Mouse (Mus musculus): ENCODE data around the gene Cmtm6. TPM values are rescaled to one million over a fixed set of nuclear protein-coding genes. Genes with fewer than 3 reads are reported as not detected.
A peak's percentile ranks its signal among the peaks of the same experiment; 100 is the strongest.
"Not testable (repeated sequence)": the region's sequence is repeated elsewhere in the genome, so short reads cannot be mapped to it uniquely, and the experiment has no call there.

Cmtm6 gene
- total RNA-seq (2021) (10 to 100 TPM; 67.0 to 92.3 TPM), polyA plus RNA-seq (2012; rRNA removed) (33.5 and 44.6 TPM in 2 replicates)
- long read RNA-seq, transcript Cmtm6-201 (4 exons, 3,383 nt): major isoform, 132 of 140 reads
- long read RNA-seq, partial matches to known transcripts: 1 of 140 reads
- long read RNA-seq, other reads (novel, unspliced or antisense): 7 of 140 reads

DNA sequence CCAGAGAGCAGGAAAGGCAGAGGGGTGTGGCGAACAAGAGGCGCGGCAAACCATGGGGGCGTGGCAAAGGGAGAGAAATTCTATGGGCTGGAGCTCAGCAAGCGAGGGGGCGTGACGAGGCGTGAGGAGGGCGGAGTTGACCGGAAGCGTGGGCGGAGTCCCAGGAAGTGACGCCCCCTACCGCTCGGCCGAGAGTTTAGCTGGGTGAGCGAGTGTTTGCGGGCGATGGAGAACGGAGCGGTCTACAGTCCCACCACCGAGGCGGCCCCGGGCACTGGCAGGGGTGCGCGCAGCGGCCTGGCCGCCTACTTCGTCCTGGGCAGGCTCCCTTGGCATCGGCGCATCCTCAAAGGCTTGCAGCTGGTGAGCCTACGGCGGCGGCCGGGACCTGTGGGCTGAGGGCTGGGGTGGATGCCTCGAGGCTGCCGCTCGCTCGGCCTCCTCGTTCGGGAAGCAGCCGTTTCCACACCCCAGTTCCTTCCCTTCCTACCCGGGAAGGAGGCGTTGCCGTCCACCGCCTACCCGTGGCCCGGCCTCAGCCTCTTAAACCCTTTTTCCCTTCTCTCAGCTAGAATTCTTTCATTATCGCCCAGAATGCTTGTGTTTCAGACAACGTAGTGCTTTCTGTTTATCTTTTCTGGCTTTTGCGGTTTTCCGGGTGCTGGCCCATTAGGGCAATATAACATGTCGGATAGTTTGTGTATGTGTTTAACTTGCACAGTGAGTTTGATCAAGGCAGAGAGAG, at the start of gene Cmtm6:
Cmtm6 (plus strand) TSS at position 106 of the 745 bp plus-strand sequence.
- peak; percentile 99 for DNase-seq

GRCm38 (mm10) chr9:114682193-114682592, 48.7 kb upstream of the Cmtm6 start:
- no peak for DNase-seq

DNA sequence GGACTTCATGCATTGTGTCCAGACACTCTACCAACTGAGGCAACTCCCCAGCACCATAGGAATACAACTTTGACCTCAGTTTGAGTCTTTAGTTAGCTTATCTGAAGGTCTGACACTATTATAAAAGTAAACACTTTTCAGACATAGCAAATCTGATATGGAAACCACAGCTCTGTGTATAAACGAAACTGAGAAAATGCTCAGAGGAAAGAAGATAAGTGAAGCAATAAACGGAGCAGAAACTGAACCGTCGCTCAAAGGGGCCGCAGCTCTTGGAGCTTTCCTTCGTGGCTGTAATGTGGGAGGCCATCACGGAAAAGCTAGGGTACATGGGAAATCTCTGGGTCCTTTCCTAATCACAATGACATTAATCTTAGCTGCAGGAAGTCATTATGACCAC, 44.7 kb upstream of the Cmtm6 start:
- DNase-seq: no peak

DNA sequence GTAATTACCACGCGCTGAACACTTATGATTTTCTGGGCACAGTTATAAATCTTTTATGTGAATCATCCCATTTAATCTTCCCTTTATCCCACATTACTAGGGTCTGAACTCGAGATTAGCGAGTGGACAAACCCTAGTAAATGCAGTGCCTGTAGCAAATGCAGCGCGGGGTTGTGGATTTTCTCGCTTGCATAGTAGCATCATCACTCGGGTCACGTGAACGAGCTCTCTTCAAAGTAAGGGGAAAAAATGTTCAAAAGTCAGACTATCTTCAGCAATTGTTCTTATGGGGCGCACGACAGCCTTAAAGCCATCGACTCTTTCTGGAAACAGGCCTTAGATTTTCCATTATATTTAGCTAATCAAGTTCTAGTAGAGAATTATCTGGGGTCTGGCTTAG, 43.3 kb upstream of the Cmtm6 start:
- no peak for DNase-seq

DNA sequence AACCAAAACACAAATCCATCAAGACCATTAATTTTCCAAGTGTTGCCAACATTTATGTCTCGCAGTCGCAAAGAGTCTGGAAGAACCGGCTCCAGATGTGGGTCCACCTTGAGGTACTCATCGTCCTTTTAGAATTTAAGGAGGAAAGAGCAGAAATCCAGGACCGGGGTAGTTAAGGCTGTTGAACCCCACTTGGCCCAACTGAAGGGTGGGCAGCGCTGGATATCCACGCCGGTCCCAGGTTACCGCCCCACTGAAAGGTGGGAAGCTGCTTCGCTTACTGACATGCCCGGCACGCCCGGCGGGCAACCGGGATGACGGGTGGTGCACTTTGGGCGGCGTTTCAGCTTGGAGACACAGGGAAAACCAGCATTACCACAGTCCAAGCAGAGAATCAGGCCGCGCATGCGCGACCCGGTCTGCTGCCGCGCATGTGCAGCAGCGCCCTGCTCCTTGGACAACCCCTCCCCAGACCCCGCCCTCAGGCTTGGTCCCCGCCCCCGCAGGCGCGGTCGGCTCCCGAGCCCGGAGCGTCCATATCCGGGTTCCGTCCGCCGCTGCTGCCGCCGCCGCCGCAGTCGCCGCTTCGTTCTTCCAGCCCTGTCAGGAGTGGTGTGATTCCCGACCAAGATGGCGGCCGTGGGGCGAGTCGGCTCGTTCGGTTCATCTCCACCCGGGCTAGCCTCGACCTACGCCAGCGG, 42.5 kb upstream of the Cmtm6 start, which contains the start of gene Dync1li1:
Dync1li1 (plus strand) TSS at position 539 of the 701 bp plus-strand sequence.
- peak; percentile 99 for DNase-seq

DNA sequence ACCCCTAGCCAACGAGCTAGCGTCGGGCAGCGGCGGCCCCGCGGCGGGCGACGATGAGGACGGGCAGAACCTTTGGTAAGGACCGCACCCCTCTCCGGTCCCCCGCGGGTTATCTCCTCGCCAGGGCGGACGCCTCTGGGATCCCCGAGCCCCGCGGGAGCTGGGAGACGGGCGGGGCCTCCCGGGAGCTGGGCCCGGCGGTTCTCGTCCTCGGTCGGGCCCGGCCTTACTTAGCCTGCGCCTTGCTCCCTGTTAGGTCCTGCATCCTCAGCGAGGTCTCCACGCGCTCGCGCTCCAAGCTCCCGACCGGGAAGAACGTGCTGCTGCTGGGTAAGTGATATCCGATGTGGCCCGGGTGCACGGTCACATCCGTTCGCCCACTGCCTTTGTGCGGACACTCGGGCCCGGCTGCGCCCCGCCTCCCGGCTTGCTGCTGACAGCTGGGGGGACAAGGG, 41.9 kb upstream of the Cmtm6 start:
- no peak for DNase-seq

GRCm38 (mm10) chr9:114690119-114690601, 40.8 kb upstream of the Cmtm6 start:
- DNase-seq: peak; percentile 43

DNA sequence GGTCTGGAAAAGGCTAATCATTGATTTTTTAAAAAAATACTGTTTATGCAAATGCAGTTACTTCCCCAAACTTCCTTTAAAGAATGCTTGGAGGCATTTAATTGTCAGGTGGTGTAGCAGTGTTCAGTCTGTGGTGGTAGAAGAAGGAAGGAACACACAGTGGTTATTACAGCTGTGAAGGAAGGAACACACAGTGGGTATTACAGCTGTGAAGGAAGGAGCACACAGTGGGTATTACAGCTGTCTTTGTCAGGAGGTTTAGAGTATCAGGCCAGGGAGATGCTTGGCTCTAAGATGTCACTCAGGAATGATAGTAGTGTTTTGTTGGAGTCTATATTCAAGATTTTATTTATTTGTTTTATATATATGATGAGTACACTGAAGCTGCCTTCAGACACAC, 39.8 kb upstream of the Cmtm6 start:
- no peak for DNase-seq

DNA sequence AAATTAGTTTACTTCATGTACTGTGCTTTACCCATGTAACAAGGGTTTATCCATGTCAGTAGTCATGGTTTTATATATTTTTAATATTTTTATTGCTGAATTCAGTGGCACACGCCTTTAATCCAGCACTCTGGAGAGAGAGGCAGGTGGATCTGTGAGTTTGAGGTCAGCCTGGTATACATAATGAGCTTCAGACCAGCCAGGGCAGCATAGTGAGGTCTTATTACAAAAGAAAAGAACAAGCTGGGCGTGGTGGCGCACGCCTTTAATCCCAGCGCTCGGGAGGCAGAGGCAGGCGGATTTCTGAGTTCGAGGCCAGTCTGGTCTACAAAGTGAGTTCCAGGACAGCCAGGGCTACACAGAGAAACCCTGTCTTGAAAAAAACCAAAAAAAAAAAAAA, 35.3 kb upstream of the Cmtm6 start:
- DNase-seq: not testable (repeated sequence)

DNA sequence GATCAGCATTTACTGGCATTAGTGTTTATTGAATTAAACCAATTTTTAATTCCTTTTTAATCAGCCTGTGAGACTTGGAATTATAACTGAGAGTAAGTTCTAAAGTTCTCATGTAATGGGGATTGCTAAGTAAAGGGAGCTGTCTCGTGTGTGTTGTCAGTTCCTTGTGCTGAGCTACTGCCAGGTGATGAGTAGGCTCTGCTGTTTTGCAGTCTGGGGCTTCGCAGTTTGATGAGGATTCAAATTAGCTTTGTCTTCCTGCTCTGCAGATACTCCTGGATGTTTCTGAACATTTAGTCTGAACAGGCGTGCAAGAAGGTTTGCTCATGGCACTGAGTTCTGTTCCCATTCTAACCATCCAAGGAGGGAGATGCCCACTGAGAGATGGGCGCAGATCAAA, 33.8 kb upstream of the Cmtm6 start:
- DNase-seq: no peak

DNA sequence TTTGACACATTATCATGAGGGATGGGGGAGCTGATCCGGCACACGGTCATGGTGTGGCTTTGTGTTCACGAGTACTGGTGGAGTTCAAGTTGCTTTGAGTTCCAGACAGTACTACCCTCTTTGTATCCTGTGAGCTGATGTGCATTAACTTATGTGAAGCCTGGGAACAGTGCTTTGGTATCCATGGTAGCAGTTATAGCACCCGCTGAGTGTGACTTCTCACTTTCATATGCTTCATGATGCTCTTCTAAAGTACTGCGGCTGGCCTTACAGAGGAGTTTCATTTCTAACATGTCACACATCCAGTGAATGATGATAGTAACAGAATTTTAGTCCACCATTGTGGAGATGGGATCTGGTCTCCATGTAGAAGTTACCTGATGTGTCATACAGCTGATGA, 33.0 kb upstream of the Cmtm6 start:
- DNase-seq: no peak

GRCm38 (mm10) chr9:114699262-114699661, 31.7 kb upstream of the Cmtm6 start:
- DNase-seq: no peak

GRCm38 (mm10) chr9:114699882-114700665, 30.8 kb upstream of the Cmtm6 start:
- DNase-seq: no peak

DNA sequence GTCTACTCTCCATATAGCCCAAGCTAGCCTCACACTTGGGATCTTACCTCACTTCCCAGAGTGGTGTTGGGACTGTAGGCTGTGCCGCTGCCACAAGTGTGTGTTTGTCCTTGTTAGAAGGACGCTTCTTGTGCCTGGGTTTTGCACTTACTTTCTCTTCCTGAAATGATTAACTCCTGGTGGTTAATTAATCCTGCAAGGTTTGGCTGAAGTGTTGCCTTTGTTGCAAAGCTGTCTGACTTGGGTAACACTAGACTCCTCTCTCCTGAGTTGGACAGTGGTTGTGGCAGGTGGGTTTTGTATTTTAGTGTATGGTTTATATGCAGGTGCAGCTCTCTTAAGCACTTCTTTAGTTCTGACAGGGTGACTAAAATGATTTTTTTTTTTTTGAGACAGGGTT, 29.9 kb upstream of the Cmtm6 start:
- DNase-seq: no peak

DNA sequence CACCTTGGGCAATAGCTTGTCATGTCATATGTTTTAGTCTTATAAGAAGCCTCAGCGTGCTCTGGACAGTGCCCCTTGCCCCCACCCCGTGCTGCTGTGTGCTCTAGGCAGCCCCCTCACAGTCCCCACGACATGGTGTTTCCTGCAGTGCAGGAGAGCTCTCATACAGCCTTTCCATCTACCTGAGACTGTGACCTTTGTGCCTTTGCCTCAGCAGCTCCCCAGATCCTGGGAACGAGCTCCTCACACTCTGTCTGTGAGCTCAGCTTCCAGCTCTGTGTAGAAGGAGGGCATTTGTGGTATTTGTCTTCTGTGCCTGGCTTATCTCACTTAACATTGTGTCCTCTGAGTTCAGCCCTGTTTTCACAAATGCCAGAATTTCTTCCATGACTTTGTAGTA, 29.0 kb upstream of the Cmtm6 start:
- DNase-seq: no peak

DNA sequence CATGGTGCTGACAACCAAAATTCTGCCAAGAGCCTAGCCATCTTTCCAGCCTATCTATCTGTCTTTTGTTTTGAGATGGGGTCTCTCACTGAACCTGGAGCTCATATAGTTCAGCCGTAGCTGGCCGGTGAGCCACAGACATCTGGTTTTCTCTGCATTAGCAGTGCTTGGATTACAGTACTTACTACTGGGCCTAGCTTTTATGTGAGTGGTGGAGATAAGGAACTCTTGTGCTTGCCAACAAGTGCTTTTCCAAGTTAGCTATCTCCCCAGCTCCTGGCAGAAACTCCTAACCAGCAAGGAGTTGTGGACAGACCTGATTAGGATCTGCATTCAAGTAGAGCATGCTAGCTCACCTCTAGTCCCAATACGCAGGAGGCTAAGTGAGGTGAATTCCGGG, 23.1 kb upstream of the Cmtm6 start:
- DNase-seq: no peak

GRCm38 (mm10) chr9:114710345-114710744, 20.6 kb upstream of the Cmtm6 start:
- DNase-seq: no peak

DNA sequence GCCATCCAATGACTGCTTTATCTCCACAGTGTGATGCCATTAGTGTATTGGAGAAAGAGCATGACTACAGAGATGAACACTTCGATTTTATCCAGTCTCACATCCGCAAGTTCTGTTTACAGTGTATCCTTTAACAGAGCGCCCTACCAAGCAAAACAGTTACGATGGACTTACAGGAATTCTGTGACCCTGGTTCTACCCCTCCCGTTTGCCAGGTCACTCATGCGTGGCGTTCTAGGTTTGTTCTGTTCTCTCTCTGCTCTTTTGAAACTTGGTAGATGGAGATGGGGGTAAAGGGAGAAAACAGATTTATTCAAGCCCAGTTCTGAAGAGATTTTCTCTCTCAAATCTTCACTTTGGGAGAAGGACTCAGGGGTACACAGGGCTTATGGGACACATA, 17.4 kb upstream of the Cmtm6 start:
- DNase-seq: no peak

DNA sequence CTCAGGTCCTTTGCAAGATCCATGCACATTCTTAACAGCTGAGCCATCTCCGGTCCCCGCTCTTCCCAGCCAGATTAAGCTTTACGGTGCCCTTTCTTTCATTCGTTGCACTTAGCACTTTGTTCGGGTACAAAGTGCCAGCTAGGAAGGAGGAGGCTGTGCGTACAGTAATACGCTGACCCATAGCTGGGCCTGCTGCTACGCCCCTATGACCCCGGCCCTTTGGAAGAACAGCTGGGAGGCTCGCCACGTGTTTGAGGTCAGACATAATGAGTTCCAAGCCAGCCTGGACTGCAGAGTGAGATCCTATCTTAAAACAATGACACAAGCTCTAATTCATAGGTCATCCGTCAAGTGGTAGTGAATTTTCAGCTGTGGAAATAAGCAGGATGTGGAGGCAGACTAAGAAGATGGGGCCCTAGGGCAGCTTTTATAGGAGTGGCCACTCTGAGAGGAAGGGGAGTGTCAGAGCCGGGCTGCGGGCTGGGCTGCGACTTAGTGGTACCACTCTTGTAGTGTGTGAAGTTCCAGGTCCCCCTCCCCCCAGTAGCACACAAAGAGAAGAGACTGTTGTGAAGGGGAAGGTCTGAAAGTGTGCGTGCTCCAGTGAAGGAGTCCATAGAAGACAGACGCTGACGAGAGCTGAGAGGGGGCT, 14.1 kb upstream of the Cmtm6 start:
- no peak for DNase-seq

DNA sequence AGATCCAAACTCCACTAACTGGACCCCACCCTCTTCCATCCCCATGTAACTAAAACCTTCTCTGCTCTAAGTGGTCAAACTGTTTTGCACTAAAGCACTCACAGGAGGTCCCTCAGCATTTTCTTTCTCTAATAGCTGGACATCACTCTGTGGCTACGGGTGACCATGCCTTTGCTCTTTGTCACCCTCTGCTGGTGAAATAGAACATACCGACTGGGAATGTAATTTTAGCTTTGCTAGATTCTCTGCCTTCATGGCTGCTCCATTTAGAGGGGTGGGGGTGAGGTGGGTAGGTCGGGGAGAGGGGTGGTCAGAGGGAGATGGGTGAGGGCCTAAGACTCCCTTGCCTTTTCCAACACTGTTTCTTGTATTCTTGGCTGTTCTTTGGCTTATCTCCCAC, 3.6 kb upstream of the Cmtm6 start:
- DNase-seq: peak; percentile 33

GRCm38 (mm10) chr9:114728432-114728831, 2.5 kb upstream of the Cmtm6 start:
- DNase-seq: not testable (repeated sequence)
